Mouse (Mus musculus) spleen, adult 2 months (tissue): Measurements from ENCODE around the gene Pum1. TPM values are rescaled to one million over a fixed set of nuclear protein-coding genes. Genes with fewer than 3 reads are reported as not detected.
"Not testable (repeated sequence)": the region's sequence is repeated elsewhere in the genome, so short reads cannot be mapped to it uniquely, and the experiment has no call there.

ENCODE experiments used
- DNase-seq, 2 experiments: peaks; one replicate each; pipeline versions ENCODE4 v3.0.0 to v3.0.0-alpha.2; 2012 to 2021; ENCODE audit warnings: low spot score in 2 of 2, low read depth in 1 of 2
- H3K27ac ChIP-seq: fragments of 200-500 bp; 2 replicates; pipeline ENCODE4 v1.5.1; 2012; ENCODE audit warnings: low read length, inconsistent platforms; ENCODE audit not compliant: insufficient read depth
- H3K27me3 ChIP-seq: fragments of 200-500 bp; 2 replicates; pipeline ENCODE4 v1.6.1; 2012; ENCODE audit warnings: mild to moderate bottlenecking, moderate library complexity, low read length, inconsistent platforms; ENCODE audit not compliant: control insufficient read depth, insufficient read depth
- H3K36me3 ChIP-seq: fragments of 200-500 bp; 2 replicates; pipeline ENCODE4 v1.6.1; 2012; ENCODE audit warnings: mild to moderate bottlenecking, low read length, inconsistent platforms; ENCODE audit not compliant: control insufficient read depth, insufficient read depth
- H3K4me1 ChIP-seq: fragments of 200-500 bp; 2 replicates; pipeline ENCODE4 v1.6.1; 2011; ENCODE audit warnings: inconsistent platforms; ENCODE audit not compliant: control insufficient read depth, insufficient read depth, insufficient read length
- H3K4me3 ChIP-seq: fragments of 200-500 bp; 2 replicates; pipeline ENCODE4 v1.5.1; 2011; ENCODE audit warnings: mild to moderate bottlenecking, inconsistent platforms; ENCODE audit not compliant: insufficient read depth, insufficient read length; ENCODE audit errors: extremely low read depth
- CTCF ChIP-seq: fragments of 200-500 bp; IDR thresholded peaks from 2 replicates; pipeline ENCODE4 v1.5.1; 2011; ENCODE audit warnings: mild to moderate bottlenecking, inconsistent platforms; ENCODE audit not compliant: insufficient read depth, insufficient read length, insufficient replicate concordance; ENCODE audit errors: extremely low read depth
- POLR2A ChIP-seq: fragments of 200-500 bp; IDR thresholded peaks from 2 replicates; pipeline ENCODE4 v1.6.1; 2011; ENCODE audit warnings: low read depth, low read length, inconsistent platforms
- WGBS: fragments of 180-500 bp; shearing (Covaris S2); methylation state at CpG from one replicate; pipeline ENCODE4 v1.1.7; 2018; 5-methylcytosine and 5-hydroxymethylcytosine counted together
- polyA plus RNA-seq: library from polyadenylated mRNA; depleted of rRNA; stranded (reverse); fragments of >200 nt; gene quantifications from 2 replicates; pipeline ENCODE4 v1.2.3, GENCODE M21; 2012

Pum1 gene
- polyA plus RNA-seq, 1 experiment, result 34.9 TPM

DNA sequence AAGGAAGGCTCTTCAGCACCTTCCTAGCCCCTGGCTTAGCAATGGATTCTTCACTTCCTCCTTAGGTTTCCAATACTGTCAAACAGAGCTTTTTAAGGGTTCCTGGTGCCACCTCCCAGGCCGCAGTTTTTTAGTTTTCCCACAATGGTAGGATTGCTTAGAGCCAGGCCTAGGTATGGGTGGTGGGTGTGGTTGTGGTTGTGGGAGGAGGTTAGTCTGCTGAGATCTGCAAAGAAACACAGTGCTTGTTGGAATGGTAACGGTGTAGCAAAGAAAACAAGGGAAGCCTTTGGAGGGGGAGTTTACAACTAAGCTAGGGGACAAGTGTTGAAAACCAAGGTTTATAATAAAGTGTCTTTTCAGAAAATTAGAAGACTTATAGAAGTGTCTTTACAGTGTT is 3.0 kb upstream of the Pum1 start:
- Histone ChIP-seq H3K27me3 (no peaks in the 10 kb centered on the region), H3K27ac (no peak overlapping the region), H3K36me3 (no peaks in the 10 kb centered on the region), H3K4me3 (no peak overlapping the region), H3K4me1 (0 out of 2 replicates have a peak, but pooled peaks cover 2% of the 10 kb centered on the region)
- TF ChIP-seq POLR2A (no peak), CTCF (no peak)
- DNase-seq, result no peak
- WGBS, result 60% methylated on average over 2 of the region's 2 CpGs

DNA sequence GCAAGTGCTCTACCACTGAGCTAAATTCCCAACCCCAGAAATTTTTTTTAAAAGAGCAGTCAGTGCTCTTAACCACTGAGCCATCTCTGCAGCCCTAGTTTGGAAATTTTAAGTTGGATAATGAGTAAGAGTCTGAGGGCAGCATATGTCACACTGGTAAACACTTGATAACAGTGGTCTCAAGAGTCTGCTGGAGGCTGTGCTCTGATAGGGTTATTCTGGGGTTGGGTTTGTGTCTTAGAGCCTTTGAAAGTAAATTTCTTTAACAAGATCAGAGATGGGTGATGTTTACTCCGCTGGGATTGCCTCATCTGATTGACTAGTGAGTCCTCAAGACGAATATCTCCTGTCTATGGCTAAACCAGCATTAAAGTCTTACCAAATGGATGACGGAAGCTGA is 2.0 kb upstream of the Pum1 start:
- no peak for DNase-seq
- H3K27ac ChIP-seq, result no peak overlapping the region
- H3K27me3 ChIP-seq, result no peaks in the 10 kb centered on the region
- no peaks in the 10 kb centered on the region for H3K36me3 ChIP-seq
- TF ChIP-seq CTCF, result no peak
- TF ChIP-seq POLR2A, result no peak
- H3K4me1 ChIP-seq, result 0 out of 2 replicates have a peak, but pooled peaks cover 2% of the 10 kb centered on the region
- 92% methylated on average over 3 of the region's 3 CpGs for WGBS
- no peak overlapping the region for H3K4me3 ChIP-seq

DNA sequence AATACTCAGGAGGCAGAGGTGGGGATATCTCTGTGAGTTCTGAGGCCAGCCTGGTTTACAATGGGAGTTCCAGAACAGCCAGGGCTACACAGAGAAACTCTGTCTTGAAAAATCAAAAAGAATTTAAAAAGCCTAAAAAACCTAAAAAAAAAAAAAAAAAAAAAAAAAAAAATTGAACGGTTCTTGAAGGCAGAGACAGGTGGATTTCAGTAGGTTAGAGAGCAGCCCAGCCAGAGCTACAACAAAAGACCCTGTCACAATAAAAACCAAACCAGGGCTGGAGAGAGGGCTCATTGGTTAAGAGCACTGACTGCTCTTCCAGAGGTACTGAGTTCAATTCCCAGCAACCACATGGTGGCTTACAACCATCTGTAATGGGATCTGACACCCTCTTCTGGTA is 816 bp upstream of the Pum1 start:
- DNase-seq, H3K27me3 ChIP-seq, H3K36me3 ChIP-seq, H3K4me1 ChIP-seq, H3K27ac ChIP-seq, H3K4me3 ChIP-seq: not testable (repeated sequence)
- 88% methylated on average over 1 of the region's 1 CpGs for WGBS

DNA sequence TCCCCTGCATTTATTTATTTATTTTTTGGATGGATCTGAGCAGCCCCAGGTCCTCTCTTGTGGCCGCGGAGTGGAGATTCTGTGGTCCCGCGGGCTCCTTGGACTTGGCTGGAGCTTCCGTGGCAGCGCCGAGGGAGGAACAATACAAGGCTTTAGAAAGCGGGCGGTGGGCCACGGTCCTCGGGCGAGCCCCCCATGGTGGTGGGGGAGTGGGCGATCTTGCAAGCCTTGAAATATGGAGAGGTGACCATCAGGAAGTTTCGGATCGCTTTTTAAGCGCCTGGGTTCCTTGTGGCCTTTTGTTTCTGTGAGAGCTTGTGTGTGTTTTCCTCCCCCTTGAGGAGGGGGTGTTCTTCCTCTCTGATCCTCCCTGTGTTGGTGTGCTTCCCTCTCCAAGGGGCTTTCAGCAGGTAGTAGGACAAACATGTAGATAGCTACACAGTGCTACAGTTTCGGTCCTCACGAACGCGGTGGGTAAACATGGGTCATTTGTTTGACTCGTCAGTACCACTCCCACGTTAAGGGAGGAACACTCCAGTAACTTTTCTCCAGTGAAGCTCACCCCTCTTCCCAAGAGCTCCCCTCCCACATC is 785 bp downstream of the Pum1 start:
- TF ChIP-seq POLR2A, result no peak
- no peak for TF ChIP-seq CTCF
- Histone ChIP-seq H3K4me1 (peaks cover 6% of the 10 kb centered on the region; the same call in 1 of the 2 replicates), H3K36me3 (no peaks in the 10 kb centered on the region), H3K27me3 (no peaks in the 10 kb centered on the region), H3K4me3 (peak overlapping the region; percentile 83), H3K27ac (peak overlapping the region; percentile 89)
- under 1% methylated on average over 22 of the region's 22 CpGs for WGBS
- DNase-seq, result peak in 1 of 2 experiments; percentile 19

DNA sequence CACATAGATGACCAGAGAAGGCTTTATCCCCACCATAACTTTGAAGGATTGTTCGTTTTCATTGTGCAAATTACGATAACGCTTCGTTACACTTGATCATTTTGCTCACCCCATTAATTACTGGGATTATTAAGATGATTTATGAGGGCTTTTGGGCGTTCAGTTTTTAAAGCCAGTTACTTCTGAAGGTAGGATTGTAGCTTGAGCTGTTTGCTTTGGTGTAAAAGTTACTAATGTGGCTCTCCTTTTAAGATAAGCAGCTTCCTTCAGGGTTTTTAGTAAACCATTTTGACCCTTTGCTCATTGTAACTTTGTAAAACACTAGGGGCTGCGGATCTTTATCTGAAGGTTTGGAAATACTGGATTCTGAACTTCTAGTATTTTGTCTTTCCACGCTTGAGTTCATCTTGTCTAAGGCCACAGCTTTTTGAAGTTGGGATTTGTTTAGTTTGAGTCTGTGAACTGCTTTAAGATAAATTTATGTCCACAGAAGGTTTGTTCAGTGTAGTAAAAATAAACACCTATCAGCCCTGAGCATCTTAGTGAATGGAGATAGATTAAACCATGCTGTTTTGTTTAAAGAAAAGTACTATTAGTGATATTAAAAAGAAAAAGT is 1.4 kb downstream of the Pum1 start:
- Histone ChIP-seq H3K4me3 (peak overlapping the region; percentile 83), H3K27ac (peak overlapping the region; percentile 89; the same call in 1 of the 2 replicates), H3K36me3 (no peaks in the 10 kb centered on the region), H3K4me1 (peaks cover 7% of the 10 kb centered on the region; the same call in 1 of the 2 replicates), H3K27me3 (no peaks in the 10 kb centered on the region)
- TF ChIP-seq POLR2A, result no peak
- no peak for TF ChIP-seq CTCF
- no peak for DNase-seq
- 2% methylated on average over 7 of the region's 7 CpGs for WGBS

DNA sequence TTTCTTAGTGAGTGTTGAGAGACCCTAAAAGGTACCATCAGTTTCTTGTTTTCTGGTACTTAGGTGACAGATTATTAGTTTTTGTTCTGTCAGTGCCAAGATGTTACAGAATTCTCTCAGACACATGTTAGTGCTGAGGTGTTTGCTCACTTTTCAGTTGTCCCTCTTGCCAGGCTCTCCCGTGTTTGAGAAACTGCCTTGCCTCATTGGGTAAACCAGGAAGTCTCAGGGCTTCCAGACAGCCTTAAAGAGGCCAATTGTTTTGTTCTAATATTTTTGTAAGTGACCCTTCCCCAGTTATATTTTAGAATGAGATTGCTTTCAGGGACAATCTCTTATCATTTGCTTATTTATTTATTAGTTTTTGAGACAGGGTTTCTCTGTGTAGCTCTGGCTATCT is 2.1 kb downstream of the Pum1 start:
- H3K27ac ChIP-seq, result no peak overlapping the region

DNA sequence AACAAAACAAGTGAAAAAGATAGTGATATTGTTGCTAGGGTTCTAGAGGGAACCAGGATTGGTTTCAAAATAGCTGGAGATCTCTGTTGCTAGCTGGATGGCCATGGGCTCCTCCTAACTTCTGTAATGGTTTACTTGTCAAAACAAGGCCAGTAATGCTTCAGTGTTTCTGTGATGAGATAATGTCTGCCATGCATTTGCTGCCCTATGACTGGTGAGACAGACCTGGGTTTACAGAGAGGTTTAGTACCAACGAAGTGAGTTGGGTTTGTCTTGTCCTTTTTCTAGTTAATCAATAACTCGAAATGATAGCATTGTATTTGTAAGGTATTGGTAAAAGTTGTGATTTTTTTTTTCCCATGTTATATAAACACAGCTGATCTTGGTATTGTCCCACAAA is 4.6 kb downstream of the Pum1 start:
- H3K4me1 ChIP-seq, result peaks cover 6% of the 10 kb centered on the region; the same call in 1 of the 2 replicates
- H3K27ac ChIP-seq, result no peak overlapping the region
- 88% methylated on average over 2 of the region's 2 CpGs for WGBS
- peaks cover 11% of the 10 kb centered on the region; the same call in 1 of the 2 replicates for H3K36me3 ChIP-seq
- no peak overlapping the region for H3K4me3 ChIP-seq
- H3K27me3 ChIP-seq, result no peaks in the 10 kb centered on the region
- TF ChIP-seq CTCF (no peak), POLR2A (no peak)
- no peak for DNase-seq

More for the DNA sequence above, 2.1 kb downstream of the Pum1 start:
- WGBS, result 2% methylated on average over 1 of the region's 1 CpGs
- DNase-seq, result no peak
- Histone ChIP-seq H3K4me3 (no peak overlapping the region), H3K4me1 (peaks cover 7% of the 10 kb centered on the region; the same call in 1 of the 2 replicates), H3K36me3 (no peaks in the 10 kb centered on the region), H3K27me3 (no peaks in the 10 kb centered on the region)
- TF ChIP-seq POLR2A, result no peak
- TF ChIP-seq CTCF, result no peak
